Mouse (Mus musculus): ENCODE results near the gene Tmem238l. TPM values are rescaled to one million over a fixed set of nuclear protein-coding genes. Genes with fewer than 3 reads are reported as not detected.
A peak's percentile ranks its signal among the peaks of the same experiment; 100 is the strongest.

Tmem238l gene
- polyA plus RNA-seq, 1 experiment from 2014 or later = 0.23 TPM

DNA sequence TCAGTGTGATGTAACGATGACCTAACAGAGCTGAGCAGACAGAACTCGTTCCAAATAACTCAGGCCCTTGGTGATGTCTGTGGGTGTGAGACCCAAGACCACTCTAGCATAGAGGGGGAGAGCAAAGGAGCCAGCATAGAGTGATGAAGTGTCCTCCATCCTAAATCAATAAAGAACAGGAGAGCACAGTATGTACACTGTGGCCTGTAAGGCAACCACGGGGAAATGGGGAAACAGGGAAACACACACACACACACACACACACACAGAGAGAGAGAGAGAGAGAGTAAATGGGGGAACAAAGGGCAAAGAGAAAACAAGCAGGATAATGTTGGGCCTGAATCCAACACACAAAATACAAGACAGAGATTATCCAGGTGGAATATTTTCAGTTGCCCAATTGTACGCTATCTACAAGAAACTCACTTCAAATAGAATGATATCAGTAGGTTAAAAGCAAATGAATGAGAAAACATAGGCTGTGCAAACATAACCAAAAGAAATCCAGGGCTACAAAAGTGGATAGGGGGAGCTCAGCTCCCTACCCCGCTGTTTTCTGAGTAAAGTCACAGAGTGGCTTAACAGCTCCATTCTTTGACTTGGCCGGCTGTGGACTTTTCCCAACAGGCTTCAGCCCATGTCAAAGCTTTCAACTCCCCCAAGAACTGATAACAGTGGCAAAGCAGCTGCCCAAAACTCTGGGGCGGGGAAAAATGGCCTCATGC lies 19.3 kb downstream of the Tmem238l start:
- DNase-seq (ENCODE audit: low spot score) = no peak

DNA sequence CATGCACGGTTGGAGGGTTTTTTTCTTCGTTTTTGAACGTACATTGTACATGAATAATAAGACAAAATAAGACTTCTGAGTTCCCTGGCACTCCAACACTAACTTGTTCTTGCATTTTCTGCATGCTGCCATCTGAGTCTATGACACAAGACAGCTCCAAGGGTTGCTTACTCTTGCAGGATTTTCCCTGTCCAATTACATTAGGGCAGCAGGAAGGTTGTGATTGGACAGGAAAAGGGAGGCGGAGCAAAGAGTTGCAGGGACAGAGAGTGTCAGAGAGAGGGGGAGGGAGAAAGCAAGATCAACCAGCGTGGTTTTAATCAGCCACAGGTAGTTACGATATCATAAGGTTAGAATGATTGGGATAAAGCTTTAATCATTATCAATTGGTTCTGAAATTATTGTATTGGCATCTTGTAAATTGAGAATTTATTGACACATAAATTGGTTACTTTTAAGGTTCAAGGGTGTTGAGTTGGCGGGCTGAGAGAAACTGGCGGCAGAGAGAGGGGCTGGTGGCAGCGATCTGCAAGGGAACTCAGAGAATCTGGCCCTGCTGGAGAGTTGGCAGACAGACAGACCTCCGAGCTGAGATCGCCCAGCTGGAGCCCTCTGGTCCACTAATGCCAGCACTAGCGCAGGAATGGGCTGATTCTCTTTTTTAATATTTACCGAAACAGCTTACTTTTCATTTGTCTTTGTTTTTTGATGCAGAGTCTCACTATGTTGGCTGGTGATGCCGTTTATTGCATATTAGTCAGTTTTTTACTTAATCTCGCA lies 25.1 kb downstream of the Tmem238l start:
- DNase-seq (ENCODE audit: low spot score) = no peak

DNA sequence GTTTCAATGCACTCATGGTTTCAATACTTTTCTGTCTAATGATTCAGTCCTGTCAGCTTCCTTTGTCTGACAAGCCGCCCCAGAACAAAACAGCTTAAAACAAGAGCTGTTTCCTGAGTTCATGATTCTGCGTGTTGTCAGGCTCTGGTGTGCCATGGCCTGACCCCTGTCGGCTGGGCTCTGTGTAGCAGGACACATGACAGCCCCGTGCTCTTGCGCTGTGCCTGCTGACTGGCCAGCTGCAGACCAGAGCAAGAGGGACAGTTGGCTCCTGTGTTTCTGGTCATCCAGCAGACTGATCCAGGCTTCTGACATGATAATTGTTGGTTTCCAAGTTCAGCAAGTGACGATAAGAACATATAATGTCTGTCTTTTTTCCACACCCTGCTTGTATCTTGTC lies 26.4 kb downstream of the Tmem238l start:
- DNase-seq (ENCODE audit: low spot score) = peak; percentile 6

DNA sequence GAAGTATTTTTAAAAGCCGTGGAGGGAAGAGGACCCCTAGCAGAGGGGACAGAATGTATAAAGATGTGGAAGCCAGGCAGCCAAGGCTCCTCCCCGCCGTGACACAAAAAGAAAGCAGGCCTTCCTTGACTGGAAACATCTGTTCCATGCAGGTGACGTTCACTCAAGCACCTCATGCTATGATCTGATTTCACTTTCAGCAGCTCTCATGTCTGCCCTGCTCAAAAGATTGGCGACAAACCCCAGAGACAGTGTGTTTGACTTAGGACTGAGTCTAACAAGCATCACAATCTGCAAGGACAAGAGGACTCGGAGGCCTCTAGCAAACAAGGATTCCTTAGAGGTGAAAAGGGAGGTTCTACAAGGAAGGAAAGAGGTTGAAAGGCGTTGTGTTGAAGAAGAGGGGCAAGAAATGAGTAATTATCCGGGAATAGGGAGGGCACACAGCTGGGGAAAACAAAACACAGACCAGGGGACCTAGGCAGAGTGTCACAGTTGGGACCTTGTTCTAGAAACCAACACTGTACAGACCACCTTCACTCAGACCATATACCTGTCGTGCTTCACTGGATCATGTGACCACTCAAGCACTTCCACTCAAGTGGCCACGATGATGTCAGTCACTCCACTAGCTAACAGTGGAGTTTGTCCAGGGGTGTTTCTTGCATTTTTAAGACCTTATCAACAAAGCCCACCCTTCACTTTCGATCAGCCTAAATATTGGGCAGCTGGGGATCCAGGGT lies 27.2 kb downstream of the Tmem238l start:
- no peak for DNase-seq (ENCODE audit: low spot score)

DNA sequence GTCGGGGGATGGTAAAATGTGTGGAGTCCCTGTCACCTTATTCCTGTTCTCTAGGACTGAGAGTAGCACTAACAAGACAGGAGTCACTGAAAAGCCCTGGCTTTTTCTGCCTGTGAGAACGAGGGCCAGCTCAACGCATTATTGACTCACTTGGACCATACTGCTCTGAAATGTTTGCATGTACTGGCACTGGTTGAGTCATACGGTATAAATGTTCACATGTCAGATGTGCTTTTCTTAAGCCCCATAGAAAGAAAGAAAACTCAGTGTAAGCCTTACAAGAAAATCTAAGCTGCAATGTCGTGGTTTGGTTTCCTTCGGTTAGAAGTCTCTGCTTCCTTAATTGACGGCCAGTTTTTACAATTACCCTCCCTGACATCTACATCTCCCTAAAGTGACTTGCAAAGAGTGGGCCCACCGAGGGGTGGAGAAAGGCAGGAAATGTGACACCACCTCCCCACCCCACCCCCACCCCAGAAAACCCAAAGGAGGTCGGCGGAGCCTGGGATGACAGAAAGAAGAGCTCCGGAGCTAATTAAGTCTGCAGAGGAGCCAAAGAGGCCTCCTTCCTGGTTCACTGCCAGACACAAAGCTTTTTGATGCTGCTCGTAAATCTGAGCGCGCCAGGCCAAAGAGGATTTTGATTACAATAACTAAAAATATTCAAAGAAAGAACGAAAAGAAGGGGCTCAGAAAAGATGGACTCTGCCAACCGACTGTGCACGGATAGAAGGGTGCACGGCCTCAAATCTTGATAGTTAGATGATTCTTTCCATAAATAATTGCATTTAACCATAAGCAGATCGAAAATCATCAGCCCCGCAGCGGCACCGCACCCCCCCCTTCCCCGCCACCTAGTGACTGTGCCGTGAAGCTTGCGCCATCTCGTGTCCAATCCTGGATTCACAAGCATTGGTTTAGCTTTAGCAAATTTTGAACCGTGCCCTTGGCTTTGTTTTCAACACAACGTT lies 28.0 kb downstream of the Tmem238l start:
- peak; percentile 72 for DNase-seq (ENCODE audit: low spot score)

GRCm38 (mm10) chr11:66985136-66985702 lies 28.8 kb downstream of the Tmem238l start:
- no peak for DNase-seq (ENCODE audit: low spot score)

DNA sequence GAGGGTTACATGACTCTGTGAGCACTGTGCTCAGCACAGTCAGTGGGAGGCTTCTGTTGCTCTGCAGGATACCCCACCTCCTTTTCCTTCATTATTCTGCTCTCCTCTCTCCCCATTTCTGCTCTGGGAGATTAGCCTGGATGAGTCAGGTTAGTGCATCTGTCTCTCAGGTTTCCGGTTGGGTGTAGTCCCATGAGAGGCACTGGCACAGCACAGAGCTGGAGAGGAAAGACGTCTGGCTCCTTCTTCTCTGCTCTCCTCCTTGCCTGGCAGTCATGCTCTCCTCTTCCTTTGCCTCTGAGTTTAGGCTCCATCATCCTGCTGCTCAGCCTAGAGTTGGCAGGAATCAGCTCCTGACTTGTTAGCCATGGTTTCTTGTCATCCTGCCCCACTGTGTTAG lies 35.7 kb downstream of the Tmem238l start:
- DNase-seq (ENCODE audit: low spot score) = no peak

DNA sequence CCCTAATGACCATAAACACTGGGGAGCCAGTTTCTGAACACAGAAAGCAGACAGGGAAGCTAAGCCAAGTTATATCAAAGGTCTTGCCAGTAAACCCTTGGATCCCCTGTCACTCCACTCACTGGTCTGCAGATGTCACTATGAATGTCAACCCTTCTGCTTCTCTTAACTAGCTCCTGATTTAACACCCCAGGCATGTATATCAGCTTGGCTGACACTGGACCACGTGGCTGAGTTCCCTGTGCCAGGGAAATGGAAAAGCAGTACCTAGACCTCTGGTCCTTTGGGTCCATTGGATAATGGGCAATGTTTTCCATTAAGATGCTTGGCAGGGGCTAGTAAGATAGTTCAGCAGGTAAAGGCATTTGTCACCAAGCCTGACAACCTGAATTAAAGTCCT lies 37.2 kb downstream of the Tmem238l start:
- DNase-seq (ENCODE audit: low spot score) = no peak

DNA sequence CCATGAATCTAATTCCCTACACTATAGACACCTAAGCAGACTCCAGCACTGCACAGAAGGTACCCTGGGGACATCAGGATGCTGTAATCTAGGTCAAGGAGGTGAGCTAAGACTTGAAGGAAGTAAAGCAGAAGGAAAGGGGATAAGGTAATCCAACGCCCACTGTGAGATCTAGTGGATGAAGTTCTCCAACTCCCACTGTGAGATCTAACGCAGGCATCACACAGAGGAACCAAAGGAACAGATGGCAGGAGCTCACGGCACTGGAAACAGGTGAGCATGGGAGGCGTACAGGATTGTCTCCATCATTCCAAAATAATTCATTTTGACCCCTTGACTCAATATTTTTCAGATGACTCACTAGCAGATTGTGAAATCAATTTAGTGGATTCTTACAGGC lies 40.0 kb downstream of the Tmem238l start:
- DNase-seq (ENCODE audit: low spot score) = no peak

GRCm38 (mm10) chr11:66998467-66999403 lies 42.3 kb downstream of the Tmem238l start:
- no peak for DNase-seq (ENCODE audit: low spot score)

DNA sequence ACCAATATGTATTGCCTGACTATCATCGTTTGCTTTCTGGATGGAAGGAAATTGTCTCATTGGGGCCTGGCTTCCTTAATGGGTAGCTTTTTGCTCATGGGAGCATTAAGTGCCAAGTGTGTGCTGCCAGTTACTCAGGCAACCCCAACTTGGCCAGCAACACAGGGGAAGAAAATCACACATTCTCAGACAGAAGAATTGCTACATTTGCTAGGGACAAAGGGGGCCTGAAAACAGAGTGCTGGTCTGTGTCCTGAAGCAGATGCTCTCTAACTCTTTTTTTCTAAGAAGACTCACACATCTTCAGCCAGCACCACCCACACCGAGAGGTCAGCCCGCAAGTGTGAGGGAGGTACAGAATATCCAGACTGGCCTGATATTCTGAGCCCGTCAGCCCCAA lies 44.2 kb downstream of the Tmem238l start:
- no peak for DNase-seq (ENCODE audit: low spot score)

DNA sequence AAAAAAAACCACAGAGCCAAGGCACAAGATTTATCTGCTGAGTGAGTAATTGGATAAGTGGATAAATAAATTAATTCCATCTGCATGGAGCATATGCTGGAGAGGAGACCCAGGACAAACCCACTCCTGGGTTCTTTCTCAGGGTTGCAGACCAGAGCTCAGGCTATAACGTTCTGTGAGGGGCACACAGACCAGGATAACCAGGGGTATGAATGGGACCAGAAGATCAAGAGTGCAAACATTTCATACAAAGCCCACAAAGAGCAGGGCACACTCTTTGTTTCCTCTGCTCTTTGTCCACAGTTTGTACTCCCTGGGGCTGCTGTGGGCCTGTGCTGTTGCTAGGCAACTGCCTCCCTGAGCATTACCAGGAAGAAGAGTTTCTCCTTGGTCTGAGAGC lies 45.3 kb downstream of the Tmem238l start:
- DNase-seq (ENCODE audit: low spot score) = no peak

- DNase-seq (ENCODE audit: low spot score) = no peak
These were observed 46.5 kb downstream of the Tmem238l start for GRCm38 (mm10) chr11:67002911-67003310.

DNA sequence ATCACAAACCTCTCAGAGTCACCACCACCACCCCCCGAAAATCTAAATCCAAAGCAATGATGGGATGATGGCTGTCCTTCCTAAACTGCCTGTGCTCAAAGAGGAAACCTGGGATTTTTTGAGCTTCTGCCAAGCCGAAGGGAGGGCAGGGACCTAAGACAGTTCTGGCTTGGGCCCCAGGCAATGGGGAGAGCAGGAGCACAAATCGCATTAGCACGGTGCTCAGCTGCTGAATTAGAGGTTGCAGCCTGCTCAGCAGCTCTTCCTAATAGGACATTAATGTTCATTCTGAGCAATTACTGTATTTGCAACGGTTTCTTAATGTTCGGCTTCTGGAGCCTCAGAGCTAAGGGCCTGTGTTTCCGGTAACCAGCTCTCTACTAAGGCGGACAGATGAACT lies 51.5 kb downstream of the Tmem238l start:
- DNase-seq (ENCODE audit: low spot score) = no peak

DNA sequence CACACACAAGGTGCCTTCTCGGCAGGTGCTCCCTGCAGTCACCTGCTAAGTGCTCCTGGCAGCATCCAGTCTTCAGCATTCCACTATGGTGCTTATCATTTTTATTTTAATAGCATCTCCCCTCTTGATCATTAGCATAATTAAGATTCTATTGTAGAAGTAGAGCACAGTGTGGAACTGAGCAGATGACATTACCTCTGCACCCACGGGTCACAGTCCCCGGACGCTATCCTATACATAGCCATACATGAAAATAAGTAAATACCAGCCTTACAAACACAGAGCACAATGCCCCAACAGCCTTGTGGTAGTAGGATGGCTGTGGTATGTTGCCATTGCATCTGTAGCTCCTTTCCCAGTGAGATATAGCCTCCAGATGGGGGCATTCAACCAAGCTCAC lies 52.1 kb downstream of the Tmem238l start:
- no peak for DNase-seq (ENCODE audit: low spot score)

DNA sequence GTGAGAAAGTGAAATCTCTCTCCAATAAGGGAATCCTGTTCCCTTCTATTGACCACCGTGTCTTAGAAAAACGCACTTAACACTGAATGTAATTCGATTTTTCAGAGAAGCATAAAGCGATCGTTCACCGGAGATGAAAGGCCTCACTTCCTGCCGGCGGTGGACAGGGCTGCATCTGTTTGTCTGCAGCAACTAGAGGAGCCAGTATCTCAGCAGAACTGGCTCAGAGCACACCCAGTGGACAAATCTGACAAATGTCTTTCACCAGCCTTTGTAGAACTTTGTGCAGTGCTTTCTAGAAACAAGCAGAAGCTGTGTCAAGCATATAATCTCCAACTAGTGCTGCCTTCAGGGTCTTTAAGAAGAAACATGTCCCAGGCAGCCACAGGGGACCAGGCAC lies 54.0 kb downstream of the Tmem238l start:
- DNase-seq (ENCODE audit: low spot score) = no peak

DNA sequence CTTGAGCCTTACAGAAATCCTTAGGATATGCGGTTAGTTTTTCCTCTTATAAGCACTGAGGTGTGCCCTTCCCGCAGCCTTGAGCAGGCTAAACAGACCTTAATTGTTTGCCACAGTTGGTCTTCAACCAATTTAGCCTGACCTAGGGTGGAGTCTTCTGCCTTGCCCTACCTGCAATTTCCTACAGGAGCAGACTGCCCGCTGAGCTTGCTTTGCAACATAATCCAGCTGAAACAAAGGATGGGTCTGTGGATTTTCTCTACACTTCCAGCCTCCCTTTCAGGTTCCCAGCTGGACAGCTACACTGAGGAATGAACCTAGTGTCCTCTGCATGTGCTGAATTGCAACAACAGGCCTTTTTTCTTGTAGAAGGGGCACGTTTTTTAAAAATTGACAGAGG lies 55.2 kb downstream of the Tmem238l start:
- no peak for DNase-seq (ENCODE audit: low spot score)
